Mouse (Mus musculus): ENCODE results near the gene Wfdc3.

DNA sequence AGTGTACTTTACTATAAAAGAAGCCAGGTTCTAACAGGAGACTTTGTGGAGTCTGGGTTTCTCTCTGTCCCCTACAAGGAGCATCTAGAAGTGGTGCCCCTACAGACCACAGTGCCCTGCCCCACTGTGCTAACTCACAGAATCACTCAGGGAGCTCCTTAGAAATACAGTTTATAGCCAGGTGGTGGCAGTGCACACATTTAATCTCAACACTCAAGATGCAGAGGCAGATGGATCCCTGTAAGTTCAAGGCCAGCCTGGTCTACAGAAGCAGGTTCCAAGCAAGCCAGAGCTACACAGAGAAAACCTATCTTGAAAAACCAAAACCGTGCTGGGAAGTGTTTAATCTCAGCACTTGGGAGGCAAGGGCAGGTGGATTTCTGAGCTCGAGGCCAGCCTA lies 48.0 kb upstream of the Wfdc3 start:
- TF ChIP-seq CTCF (conservative IDR thresholded peaks at IDR 0.05; ENCODE audit: insufficient read depth, insufficient read length, low read depth, low read length) (no peak), POLR2A (IDR thresholded peaks at IDR 0.05; ENCODE audit: low read depth, low read length) (no peak)
